Mouse (Mus musculus) CD4-positive helper T cell, adult 2 months (primary cell): ENCODE data around the gene Npr3.
"Not testable (repeated sequence)": the region's sequence is repeated elsewhere in the genome, so short reads cannot be mapped to it uniquely, and the experiment has no call there.

Experiments used
- DNase-seq: peaks from one replicate; pipeline ENCODE4 v3.0.0-alpha.2; 2012; ENCODE audit warnings: low read depth, missing footprints, low spot score

Npr3 gene

DNA sequence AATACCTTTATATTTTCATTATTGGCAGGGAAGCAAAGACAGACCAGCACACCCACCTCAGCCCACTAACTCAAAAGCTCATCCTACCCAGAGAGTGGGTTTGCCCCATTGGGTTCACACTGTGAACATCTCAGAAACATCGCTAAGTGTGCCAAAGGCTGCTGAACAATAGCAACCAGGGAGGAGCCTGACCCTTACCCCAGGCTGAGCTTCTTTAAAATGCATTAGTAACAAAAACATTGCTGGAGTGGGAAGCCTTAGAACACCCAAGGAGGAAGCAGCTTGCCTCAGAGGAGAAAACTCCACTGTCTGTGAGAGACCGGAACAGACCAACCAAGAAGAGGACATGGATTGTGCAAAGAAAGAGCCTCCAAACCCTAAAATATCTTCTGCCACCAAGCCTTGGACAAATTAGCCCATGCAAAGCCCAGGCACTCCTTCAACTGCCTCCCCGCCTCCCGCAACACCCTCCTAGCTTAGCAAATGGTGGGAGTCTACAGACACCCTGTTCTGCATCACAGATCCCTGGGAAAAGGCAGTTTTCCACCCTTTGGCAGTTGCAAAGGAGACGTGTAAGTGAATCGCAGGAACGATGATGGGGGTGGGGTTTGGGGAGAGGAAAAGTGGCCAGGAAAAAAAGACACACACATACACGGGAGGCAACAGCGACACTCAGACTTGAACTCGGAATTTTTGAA is 24.4 kb downstream of the Npr3 start:
- DNase-seq = no peak

DNA sequence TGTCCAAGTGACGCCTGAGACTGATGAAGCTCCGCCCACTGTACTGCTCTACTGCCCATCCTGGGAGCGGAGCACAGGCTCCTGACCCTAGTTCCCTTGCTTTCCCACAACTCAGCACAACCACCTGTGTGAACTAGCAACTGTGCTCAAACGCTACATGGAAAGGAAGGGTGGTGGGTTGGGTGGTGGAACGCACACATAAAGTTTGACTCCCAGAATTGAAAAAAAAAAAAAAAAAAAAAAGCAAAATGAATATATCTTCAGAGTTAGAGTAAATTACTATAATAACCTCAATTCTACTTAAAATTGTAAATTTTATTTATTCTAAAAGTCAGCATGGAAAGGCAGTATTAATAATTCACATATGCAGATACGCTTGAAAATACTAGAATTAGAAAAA is 25.3 kb downstream of the Npr3 start:
- DNase-seq = no peak

DNA sequence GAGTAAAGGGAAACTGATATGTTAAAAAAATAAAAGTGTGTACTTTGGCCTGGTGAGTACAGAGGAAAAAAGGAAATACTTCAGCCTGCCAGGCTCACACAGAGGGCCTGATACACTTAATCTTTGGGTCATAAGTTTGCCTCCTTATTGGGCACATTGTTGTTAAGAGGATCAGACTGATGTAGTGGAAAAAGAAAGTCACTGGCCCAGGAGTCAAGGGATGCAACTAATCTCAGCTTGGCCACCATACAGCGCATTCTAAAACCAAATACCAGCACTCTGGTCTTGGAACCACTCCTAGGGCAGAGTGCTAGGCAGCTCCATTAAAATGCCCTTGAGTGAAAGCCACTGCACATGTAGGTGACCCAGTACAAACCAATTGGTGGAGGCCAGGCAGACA is 28.8 kb downstream of the Npr3 start:
- no peak for DNase-seq

DNA sequence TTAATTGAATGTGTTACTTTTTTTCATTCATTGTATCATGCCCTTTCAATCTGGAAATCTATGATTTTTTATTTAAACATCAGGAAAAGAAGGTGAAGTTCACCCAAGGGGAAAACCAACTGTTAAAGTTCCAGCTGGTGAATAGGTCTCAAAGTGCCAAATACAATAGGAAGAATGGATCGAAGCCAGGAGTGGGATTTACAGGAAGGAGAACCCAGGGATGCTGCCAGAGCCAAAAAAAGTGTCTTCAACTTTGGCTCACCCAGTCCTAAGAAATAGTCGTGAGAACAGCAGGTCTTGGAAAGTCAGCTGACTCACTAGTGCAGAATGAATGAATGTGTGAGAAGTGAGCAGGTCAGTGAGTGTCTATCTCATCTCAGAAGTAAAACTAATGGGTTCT is 29.8 kb downstream of the Npr3 start:
- no peak for DNase-seq

DNA sequence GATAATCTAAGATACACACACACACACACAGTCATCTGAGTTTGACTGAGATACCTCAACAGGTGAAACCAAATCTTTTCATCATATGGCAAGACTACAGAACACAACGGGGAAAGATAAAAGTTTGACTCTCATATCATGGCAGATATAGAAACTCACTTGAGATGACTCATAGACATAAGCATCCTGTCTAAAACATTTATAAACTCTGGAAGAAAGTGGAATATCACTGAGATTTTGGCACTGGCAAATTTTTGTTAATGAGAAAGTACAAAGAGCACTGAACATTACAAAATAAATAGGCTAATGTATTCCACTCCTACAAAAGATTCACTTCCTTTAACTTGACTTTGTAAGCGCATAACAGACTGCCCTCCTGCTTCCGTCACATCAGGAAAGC is 40.2 kb downstream of the Npr3 start:
- no peak for DNase-seq

DNA sequence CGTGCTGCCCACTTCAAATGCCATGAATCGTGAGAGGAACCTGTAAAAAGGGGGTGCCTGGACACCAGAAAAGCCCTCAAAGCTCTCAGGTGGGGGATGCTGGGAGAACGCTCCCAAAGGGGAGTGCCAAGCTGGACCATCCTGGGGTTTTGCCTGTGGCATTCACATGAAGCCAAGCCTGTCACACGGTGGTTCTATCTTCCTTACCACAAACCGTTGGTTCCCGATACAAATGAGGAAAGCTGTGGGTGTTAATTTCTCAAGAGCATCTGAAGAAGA is 43.6 kb downstream of the Npr3 start:
- no peak for DNase-seq

DNA sequence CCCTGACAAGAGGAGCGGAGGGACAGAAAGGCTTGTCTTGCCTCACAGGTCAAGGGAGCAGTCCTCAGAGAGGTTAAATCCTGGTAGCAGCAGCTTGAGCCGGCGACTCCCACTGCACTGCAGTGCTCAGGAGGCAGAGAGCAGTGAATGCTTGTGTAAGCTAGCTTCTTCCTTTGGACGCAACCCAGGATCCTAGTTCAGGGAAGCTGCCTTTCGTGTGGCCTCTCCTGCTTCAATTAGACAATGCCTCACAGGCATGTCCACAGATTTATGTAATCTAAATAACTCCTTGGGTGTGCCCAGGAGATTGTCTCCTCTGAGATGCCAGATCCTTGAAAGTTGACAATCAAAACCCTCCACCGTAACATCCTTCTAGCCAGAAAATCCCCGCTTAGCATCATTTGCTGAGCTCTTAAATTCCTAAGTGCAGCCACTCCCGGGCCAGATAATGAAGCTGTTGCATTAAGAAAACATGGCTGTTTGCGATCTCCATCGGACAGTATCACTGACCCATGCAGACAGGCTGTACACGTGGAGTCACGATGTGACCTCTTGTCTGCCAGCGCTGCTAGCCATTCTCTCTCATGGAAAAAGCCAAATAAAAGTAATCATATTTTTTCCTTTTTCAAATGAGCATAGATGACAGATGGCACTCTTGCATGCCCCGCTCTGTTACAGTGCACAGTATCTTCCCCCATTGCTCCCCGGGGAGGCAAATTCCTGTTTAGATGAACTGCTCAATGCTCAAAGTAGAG is 44.1 kb downstream of the Npr3 start:
- no peak for DNase-seq

DNA sequence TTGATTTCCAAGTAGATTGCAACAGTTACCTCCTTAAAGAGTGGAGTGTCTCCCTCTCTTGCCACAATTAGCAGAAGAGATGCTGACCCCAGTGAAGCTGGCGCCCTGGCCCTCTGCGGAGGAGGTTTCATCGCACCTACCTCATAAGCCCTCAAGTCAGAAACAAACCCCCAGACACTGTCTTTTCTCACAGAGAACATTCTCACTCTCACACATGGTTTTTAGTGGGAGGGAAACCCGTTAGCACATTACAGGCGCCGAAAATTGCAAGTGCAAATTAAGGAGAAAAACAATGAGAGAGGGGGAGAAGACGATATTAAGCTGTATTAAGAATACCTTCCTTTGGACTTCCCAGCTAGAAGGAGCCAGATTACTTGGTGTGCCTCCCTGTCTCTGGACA is 44.8 kb downstream of the Npr3 start:
- no peak for DNase-seq

DNA sequence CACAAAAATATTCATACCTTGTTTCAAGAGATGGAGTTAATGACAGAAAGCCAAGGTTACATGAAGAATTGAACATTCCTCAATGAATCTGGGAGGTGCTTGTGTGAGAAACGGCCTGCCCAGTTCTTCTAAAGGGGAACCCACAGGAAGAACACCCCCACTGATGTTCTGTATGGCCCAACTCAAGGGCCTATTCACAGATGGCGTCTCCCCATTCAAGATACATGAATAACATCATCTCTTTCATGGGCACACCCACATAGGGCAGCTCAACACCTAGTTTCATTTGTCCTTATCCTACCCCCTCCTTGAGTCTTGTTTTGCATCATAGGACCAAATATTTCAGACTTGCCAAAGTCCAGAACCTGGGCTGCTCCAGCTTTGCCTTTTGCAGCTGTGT is 46.8 kb downstream of the Npr3 start:
- DNase-seq = no peak

DNA sequence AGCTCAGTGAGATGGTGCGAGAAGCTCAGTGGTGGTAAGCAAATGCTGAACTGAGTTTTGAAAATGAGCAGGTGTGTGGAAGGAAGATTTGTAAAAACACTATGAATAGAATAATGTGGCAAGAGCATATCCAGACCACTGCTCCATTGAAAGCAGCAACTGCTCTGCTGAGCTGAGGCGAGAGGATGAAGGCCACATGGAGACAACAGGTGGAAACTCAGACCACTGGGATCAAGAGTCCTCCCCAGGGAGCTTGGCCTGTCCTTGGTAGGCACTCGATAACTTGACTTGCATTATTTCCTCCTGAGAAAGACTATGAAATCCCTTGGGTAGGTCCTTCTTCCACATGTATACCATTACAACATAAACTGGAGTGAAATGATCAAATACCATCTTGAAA is 47.3 kb downstream of the Npr3 start:
- DNase-seq = no peak

DNA sequence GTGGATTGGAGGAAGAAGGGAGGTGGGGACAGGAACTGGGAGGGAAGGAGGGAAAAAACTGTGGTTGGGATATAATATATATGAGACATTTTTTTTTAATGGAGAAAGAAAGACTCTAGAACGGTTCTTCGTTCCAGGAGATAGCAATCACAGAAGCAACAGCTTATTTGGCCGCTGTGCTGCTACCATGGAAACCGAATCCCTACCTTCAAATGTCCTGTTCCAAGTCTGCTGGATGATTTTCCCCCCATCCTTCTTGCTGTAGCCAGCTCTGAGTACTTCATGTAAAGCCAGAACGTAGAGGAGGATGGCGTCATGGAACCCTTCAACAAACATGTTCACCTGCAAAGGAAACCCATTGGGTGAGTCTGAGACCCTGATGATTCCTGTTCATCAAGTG is 48.7 kb downstream of the Npr3 start:
- no peak for DNase-seq

DNA sequence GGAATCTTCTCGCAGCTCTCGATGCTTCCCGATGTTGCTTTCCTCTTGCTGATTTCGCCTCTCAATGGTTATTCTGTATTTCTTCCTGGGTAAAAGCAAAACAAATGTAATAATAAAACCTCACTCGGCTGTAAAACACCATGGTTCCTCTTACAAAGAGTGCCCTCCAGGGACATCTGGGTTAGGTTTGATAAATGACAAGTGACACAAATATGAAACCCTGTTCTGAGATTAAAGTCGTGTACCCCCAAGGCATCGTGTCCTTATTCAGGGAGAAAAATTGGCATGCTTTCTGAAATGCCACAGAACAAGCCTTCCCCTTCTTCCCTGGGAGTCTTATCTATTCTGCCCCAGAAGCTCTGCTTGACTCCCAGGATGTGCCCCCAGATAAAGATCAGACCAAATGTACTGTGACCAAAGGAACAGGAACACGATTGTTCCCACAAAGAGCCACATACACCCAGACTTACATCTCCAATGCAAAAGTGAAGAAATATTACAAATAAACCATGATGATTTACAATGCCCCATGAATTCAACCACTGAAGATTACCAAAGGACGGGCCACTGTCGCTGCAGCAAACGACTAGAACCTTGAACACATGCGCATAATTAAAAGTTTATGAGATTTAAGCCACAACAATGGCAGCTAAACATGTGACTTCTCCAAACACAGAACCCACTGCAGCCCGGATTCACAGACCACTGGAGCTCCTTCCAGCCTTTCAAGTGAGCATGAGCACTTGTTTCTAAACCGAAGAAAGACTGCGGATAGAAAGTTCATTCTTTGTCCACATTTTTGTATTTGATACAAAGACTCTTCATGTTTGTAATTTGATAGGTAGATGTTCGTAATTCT is 61.7 kb downstream of the Npr3 start:
- DNase-seq = no peak

DNA sequence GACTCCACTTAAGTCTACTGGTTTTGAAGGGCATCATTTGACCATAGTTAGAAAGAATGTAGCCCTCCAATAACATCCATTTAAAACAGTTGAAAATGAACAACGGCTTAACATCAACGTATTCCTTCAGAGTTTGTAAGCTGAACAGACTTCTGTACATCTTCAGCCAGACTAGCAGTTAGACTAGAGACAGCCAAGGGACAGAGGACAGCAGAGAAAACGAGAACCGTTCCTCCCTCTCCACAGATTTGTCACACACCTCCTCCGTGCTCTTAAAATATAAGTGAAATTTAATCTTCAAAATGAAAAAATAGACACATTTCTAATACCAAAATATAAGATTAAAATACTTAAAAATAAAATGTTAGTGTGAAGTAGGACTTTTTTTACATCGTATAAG is 63.0 kb downstream of the Npr3 start:
- DNase-seq = no peak

DNA sequence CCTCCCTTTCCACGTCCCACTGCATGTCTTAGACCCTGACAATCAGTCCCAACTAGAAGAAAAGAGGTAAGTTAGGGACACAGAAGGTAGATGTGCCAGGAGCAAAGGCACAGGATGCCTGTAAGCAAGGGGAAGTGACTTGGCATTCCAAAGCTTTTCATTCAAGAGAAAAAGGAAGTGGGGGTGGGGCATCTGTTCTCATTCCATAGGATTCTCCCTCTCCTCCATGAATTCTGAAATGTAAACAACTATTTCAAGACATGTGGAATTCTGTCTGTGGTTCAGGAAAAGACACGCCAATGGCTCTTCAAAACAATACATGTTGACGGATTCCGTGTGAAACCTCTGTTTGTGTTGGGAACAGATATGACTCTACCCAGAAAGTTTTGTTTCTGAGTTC is 65.3 kb downstream of the Npr3 start:
- DNase-seq = no peak

DNA sequence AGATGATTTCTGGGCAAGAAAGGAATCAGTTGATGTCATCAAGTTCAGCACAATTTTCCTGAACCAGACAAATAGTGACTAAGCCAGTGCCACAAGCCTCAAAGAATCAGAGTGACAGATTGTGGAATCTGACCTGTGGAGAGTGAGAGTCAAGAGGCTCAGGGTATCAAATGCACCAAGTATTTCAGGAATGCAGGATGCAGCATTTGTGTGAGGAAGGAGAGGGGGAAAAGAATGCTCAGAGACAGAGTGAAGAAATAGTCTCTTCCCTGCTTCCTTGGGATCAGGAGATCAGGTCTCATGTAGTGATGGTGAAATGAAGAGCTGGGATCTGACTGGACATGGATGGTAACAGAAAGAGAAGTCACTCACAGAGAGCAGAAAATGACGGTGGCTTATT is 71.2 kb downstream of the Npr3 start:
- DNase-seq = no peak

DNA sequence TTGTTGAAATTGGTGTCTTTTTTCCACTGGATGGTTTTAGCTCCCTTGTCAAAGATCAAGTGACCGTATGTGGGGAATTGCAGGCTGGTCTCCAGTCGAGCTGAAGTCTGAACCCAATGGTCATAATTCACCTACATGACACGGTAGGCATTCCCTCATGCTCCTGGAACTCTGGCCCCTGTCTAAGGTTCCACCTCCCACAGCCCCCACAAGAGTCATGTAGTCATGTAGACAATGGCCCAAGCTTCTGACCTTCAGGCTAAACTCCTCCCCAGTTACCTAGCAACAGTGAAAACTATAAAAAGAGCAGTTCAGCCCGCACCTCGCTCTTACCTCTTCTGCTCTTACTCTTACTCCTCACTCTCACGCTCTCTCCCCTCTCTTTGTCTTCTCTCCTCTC is 84.7 kb downstream of the Npr3 start:
- DNase-seq = not testable (repeated sequence)

DNA sequence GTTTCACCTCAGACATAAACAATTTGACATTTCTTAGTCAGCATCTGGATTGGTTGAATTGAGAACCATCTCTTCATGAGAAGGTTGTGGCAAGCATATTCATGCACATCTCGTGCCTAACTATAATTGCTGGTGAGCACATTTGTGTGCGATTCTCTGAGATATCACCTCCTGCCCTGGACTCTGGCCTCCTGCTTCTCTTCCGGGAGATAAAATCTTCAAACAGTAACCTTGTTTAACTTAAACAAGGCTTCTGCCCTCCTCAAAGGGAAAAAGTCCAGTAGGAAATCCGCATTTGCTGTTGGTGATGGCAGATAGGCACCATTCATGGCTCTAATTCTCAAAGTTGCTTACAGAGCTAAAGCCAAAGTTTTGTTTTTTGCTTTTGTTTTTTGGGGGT is 91.5 kb downstream of the Npr3 start:
- no peak for DNase-seq

DNA sequence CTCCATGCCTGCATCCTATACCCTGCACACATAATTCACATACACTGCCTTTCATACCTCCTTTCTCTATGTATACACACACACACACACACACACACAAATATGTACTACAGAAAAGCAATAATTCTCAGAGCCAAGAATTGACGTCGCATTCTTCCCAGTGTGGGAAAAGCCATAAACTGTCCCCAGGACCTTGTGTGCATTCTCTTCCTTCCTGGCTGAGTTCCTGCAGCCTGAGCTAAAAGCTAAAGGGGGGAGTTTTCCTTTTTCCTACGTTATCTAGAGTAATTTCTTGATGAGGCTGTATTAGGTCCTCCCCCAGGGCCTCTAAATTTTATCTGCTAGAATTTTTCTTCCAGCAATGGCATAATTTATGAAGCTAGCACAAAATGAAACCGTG is 103.5 kb downstream of the Npr3 start:
- no peak for DNase-seq

DNA sequence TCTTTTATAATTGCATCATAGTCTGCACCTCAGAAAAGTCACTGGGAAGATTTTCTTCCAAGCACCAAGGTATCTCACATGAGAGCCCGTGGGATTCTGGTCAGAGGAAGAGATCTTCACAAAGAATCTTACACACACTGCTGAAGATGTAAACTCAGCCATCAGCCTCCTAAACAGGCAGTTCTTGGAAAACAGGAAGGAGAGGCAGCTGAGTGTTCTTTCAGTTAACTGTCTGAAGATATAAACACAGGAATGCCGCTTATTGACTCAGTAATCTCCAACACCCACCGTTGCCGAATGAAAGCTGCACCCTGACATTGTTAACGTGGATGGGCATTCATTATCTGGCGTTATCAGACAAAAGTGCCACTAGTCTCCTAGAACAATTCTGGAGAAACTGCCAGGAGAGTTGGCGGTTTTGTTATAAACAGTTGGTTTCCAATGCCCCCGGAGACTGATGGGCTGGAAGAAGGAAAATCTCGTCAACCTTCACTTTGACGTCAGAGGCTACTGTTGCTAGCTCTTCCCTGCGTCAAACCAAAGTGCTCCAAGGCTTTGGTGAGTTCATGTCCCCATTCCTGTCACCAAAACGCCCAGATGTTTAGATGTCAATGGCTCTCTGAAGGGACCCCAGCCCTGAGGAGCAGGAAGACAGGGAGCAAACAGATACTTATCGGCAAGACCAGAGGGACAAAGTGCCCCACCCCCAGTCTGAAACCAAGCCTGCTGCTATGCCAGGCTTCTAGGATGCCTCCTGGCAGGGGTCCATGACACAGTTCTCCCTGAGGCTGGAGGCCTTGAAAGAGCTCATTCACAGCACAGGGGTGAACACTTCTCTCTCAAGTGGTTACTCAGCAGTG is 105.0 kb downstream of the Npr3 start:
- no peak for DNase-seq

DNA sequence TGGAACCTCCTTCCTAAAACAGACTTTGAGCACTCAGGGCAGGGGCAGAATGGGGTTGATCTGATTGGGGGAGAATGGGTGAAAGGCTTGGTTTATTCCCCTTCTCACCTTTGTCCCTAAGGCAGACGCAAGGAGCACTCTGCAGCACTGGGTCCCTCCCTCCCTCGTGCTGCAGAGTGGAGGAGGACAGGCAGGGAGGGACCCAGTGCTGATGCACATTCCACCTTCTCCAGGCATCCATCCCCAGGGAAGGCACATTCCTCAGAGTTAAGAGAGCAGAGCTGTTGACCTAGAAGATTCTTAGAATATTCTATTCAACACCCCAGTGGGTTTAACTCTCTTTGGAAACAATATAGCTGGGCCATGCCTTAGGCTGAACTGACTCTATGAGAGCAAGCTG is 112.5 kb downstream of the Npr3 start:
- DNase-seq = no peak
